Mouse (Mus musculus): Measurements from ENCODE around the gene Pi4kb.

Pi4kb gene

GRCm38 (mm10) chr3:94953764-94954616 is 20.5 kb upstream of the Pi4kb start, which contains the start of gene Rfx5:
Gene Rfx5 (plus strand): TSS chr3:94954075.
- peak; percentile 86 for DNase-seq (ENCODE audit: extremely low spot score, low spot score)

DNA sequence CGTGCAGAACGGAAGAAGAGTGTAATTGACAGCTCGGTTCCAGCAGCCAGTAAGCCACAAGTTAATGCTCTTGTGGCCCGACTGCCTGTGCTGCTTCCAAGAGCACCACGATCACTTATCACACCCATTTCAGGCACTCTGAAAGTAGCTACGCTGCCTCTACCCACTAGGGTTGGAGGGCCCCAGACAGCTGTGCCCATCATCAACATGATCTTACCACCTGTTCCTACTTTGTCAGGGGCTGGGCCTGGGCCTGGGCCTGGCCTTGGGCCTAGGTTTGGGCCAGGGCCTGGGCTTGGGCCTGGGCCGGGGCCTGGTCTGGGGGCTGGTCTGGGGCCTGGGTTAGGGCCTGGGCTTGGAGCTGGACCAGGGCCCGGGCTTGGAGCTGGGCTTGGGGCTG is 16.2 kb upstream of the Pi4kb start:
- no peak for DNase-seq (ENCODE audit: extremely low spot score, low spot score)

DNA sequence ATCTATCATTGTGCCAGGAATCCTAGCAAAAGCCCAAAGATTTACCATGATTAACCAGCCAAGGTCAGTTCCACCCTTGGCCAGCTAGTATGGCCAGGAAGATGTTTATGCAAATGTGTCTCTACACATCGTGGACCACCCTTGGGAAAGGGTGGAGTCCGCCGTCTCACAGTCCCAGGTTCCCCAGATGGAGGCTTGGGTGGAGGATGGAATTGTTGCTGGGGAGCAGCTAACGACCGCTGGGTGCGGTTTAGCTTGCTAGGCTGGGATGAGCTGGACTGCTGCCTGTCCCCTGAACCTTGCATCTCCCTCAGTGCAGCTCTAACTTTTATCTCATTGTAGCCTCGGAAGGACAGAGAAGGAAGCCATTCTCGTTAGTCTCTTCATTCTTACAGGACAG is 14.7 kb upstream of the Pi4kb start:
- DNase-seq (ENCODE audit: extremely low spot score, low spot score), result no peak

DNA sequence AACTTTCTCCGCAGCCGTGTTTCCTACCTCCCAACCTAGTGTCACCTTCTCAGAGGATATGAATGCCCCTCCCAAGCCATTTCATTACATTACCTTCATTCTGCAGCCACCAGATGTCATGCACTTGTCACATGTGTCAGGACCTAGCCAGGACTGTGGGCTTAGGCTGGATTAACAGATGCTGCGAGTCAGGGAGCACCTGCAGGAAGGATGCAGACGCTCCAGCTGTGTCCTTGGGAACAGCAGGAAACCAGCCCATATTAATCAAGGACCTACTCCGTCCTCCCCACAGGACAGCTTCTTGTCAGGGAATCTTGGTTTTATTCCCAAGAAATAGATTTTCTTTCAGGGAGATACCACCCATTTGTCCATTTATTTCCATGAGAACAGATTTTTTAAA is 14.2 kb upstream of the Pi4kb start:
- DNase-seq (ENCODE audit: extremely low spot score, low spot score), result no peak

- DNase-seq (ENCODE audit: extremely low spot score, low spot score), result no peak
These were observed 9.5 kb upstream of the Pi4kb start for GRCm38 (mm10) chr3:94964989-94965388.

DNA sequence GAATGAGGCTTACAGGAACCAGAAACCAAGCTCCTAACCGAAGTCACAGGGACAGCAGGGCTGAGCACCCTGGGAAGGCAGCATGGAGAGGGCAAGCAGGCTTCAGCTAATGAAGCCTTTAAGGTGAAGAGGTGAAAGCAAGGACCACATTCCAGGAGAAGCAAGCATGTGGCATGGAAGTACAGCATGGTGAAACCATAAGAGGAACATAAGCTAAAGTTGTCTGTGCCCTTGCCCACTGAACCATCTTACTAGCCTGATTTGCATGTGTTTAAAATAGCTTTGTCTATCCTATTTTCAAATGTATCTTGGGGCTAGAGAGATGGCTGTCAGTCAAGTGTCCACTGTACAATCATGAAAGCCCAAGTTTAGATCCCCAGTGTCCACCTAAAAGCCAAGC is 8.7 kb upstream of the Pi4kb start:
- no peak for DNase-seq (ENCODE audit: extremely low spot score, low spot score)

DNA sequence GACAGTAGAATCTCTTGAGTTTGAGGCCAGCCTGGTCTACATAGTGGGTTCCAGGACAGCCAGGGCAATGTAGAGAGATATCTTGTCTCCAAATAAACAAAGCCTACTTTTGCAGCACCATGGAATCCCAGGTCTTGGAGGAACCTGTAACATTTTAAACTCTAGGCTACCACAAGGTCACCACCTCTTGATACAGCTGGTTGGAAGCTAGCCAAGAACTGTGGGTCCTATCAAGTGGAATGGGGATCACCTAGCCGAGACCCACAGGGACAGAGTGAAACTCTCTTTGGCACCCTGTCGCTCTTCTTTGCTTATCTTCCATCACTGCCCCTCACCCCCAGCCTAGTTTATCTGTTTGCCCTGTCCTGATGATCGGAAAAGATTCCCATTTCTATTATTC is 2.0 kb upstream of the Pi4kb start:
- no peak for DNase-seq (ENCODE audit: extremely low spot score, low spot score)

GRCm38 (mm10) chr3:94973620-94974019 is 911 bp upstream of the Pi4kb start:
- no peak for DNase-seq (ENCODE audit: extremely low spot score, low spot score)

DNA sequence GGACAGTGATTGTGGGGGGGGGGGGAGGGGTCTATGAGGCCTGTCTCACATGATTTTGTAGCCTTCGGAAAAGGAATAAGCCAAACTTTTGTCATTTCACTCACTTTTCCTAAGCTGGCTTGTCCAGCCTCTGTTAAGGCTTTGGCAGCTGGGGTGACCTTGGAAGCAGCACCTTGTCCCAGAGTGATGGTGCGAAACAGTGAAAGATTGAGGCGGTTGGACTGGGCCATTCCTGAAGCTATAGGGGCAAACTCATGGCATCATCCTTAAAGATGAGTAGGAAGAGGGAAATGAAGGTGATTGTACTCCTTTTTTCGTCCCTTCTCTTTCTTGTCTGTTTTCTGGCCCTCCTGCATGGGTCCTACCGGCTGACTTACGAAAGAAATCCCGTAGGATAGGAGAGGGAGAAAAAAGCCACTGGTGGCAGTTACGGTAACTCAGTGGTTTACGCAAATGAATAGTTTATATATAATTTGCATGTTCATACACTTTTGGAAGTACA is 454 bp upstream of the Pi4kb start:
- no peak for DNase-seq (ENCODE audit: extremely low spot score, low spot score)

DNA sequence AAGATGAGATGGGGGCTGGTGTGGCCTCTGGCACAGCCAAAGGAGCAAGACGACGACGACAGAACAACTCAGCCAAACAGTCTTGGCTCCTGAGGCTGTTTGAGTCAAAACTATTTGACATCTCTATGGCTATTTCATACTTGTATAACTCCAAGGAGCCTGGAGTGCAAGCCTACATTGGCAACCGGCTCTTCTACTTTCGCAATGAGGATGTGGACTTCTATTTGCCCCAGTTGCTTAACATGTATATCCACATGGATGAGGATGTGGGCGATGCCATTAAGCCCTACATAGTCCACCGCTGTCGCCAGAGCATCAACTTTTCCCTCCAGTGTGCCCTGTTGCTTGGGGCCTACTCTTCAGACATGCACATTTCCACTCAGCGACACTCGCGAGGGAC is 9.8 kb downstream of the Pi4kb start:
- no peak for DNase-seq (ENCODE audit: extremely low spot score, low spot score)

DNA sequence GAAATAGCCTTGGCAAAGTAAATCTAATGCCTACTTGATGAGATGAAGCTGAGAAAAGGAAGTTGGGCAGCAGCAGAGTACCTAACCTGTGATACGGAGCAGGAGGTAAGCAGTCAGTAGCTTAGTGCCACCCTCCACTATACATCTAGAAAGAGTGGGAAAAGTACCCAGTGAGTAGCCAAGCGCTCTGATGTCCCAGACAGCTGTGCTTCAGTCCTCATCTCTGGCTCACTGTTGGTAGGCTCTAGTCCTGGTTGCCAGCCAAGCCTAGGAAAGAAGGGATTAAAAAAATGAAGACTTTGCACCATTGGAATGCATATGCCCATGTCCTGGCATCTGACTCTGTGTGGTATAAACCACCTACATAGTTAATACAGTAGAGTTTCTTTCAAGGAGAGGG is 11.0 kb downstream of the Pi4kb start:
- DNase-seq (ENCODE audit: extremely low spot score, low spot score), result no peak

GRCm38 (mm10) chr3:94987578-94987977 is 13.0 kb downstream of the Pi4kb start:
- DNase-seq (ENCODE audit: extremely low spot score, low spot score), result no peak

- no peak for DNase-seq (ENCODE audit: extremely low spot score, low spot score)
These were observed 14.7 kb downstream of the Pi4kb start for GRCm38 (mm10) chr3:94989159-94989761.

GRCm38 (mm10) chr3:94996946-94997345 is 22.4 kb downstream of the Pi4kb start:
- DNase-seq (ENCODE audit: extremely low spot score, low spot score), result peak; percentile 80

DNA sequence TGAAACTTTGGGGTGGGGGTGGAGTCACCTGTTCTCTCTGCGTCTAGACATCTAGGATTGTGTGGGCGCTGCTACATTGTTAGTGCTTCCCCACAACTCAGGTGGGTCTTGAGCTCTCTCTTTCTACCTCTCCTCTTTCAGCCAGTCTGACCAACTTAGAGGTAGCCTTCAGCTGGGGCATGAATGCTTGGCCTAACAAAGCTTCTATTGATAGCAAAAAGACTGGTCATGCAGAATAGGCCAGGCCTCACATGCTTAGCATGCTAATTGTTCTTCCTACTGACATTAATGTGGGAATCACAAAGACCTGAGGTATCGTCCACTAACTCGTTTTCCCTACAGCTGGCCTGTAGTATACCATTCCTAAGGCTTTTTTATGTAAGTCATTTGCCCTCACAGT is 28.0 kb downstream of the Pi4kb start:
- DNase-seq (ENCODE audit: extremely low spot score, low spot score), result no peak

DNA sequence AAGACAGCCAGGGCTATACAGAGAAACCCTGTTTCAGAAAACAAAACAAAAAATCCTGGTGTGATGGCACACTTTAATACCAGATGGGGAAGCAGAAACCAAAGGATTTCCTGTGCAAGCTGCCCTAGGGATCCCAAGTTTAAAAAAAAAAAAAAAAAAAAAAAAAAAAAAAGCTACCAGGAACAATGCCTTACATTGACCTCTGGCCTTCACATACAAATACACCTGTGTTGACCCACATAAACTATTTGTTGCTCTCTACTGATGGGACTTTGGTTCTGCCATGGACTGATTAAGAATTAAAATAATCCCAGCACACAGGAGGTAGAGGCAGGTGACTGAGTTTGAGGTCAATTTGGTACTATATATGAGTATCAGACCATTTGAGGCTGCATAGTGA is 28.7 kb downstream of the Pi4kb start:
- no peak for DNase-seq (ENCODE audit: extremely low spot score, low spot score)

- DNase-seq (ENCODE audit: extremely low spot score, low spot score), result no peak
These were observed 31.1 kb downstream of the Pi4kb start for GRCm38 (mm10) chr3:95005651-95006050.

- no peak for DNase-seq (ENCODE audit: extremely low spot score, low spot score)
These were observed 33.2 kb downstream of the Pi4kb start for GRCm38 (mm10) chr3:95007706-95008105.

DNA sequence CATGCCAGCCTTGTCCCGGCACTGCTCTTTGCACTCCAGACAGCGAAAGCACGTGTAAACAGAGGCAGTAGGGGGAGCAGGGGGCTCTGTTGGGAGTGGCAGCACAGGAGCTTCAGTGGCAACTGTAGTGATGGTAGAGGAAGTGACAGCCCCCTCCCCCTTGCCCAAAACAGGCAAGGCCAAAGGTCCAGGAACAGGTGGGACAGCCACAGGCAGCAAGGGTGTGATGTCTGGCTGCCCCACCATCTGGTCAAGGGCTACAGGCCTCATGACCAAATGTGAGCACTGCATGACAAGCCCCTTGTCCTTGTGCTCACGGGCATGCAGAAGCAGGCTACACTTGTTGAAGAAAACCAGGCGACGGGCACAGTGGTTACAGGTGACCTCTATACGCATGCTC is 35.9 kb downstream of the Pi4kb start:
- DNase-seq (ENCODE audit: extremely low spot score, low spot score), result no peak

DNA sequence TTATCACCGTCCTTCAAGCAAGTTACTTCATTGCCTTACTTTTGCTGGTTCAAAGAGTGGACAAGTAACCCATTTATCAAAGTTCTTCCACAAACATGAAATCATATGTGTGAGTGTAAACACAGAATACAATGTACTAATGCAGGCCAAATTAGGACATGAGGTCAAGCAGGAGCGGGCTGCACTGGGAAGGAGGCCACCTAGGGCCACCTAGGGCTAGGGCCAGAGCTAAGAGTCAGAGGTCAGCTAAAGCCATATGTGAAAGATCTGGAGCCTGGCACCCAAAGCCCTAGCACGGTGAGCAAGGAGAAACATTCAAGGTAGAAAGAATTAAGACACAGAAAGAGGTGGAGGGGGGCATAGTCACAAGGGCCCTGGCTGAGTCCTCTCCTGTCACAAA is 38.5 kb downstream of the Pi4kb start:
- DNase-seq (ENCODE audit: extremely low spot score, low spot score), result no peak

- no peak for DNase-seq (ENCODE audit: extremely low spot score, low spot score)
These were observed 39.3 kb downstream of the Pi4kb start for GRCm38 (mm10) chr3:95013699-95014427.

Data from neural tube, embryonic 10.5 days (tissue).